Mouse (Mus musculus): Measurements from ENCODE around the gene Lcmt2.
A peak's percentile ranks its signal among the peaks of the same experiment; 100 is the strongest.
"Not testable (repeated sequence)": the region's sequence is repeated elsewhere in the genome, so short reads cannot be mapped to it uniquely, and the experiment has no call there.

Gene Lcmt2

GRCm38 (mm10) chr2:121140018-121140882, at the start of gene Lcmt2, which contains the start of gene Adal:
Gene Lcmt2 (minus strand): TSS chr2:121140653.
Gene Adal (plus strand): TSS chr2:121140428.
- peak; percentile 92 for DNase-seq

DNA sequence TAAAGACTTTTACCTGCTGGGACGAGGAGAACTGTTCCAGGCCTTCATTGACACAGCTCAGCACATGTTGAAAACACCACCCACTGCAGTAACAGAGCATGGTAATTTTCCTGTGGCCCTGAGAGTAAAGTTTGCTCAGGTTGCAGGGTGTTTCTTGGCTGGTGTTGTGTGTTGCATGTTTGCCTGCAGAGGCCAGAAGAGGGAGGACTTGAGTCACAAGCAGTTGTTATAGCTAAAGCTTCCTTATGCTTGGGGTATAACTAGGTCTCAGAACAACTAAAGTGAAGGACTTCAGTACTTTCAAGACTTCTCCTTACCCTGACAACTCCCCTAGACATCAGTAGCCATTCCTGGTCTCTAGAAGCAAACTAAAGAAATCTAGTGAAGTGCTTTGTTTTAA, 48.1 kb upstream of the Lcmt2 start:
- no peak for DNase-seq

DNA sequence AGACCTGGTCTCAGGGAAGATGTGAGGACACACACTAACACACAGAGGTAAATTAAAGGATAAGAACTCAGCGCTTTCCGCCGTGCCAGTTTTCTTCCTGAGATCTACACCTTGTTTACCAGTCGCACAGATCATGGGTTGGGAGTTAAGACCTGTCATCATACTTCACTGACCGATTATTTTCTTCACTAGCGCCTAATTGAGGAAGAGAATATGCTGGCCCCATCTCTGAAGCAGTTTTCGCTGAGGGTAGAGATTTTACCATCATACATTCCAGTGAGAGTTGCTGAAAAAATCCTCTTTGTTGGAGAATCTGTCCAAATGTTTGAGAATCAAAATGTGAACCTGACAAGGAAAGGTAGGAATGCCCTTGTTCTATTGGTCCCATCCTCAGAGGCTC, 43.7 kb upstream of the Lcmt2 start:
- no peak for DNase-seq

- peak; percentile 77 for DNase-seq
These were observed 43.0 kb upstream of the Lcmt2 start for GRCm38 (mm10) chr2:121183431-121183830.

- no peak for DNase-seq
These were observed 38.5 kb upstream of the Lcmt2 start for GRCm38 (mm10) chr2:121178828-121179479.

- DNase-seq = peak; percentile 84
These were observed 30.7 kb upstream of the Lcmt2 start, which contains the start of gene Zscan29 for GRCm38 (mm10) chr2:121170980-121171742. Gene Zscan29 (minus strand): TSS chr2:121171125.

DNA sequence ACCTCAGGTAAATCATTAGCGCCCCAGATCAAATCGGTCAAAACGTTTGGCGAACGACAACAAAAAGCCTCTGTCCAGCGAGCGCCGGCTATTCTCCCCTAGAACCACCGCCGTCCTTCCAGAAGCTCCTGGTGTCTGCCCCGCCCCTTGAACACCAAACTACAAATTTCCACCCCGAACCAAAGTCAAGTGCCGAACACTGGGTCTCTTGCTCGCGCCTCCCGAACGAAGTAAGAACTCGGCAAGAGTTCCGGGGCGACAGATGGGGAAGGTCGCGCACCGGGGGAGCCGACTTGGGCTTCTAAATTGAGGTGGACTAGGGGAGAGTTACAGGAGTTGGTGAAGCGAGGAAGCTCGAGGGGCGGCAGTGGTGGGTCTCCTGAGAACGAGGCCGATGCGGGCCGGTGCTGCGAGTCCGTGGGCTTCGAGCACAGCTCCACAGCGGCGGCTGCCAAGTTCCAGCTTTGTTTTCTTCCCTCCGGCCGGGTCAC, 30.1 kb upstream of the Lcmt2 start, which contains the start of gene Tubgcp4:
Tubgcp4 (plus strand) TSS at position 174 of the 491 bp plus-strand sequence.
- DNase-seq = no peak

DNA sequence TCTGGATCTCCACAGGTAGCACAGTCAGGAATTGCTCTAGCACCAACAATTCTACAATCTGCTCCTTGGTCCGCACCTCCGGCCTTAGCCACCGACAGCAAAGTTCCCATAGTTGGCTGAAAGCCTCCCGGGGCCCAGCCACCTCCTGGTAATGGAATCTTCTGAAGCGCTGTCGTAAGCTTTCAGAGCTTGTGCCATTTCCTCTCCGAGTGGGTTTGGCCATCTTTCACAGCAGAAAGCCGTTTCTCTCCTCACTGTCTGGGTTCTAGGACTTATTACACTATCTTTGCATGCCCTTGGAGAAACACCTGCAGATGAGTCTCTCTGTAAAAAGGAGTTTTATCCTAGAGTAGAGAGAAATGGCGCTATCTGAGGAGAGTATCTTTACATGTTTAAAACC, 29.4 kb upstream of the Lcmt2 start:
- DNase-seq = peak; percentile 25

- no peak for DNase-seq
These were observed 28.7 kb upstream of the Lcmt2 start for GRCm38 (mm10) chr2:121169173-121169572.

- no peak for DNase-seq
These were observed 12.6 kb upstream of the Lcmt2 start for GRCm38 (mm10) chr2:121153100-121153499.

GRCm38 (mm10) chr2:121149679-121150078, 9.2 kb upstream of the Lcmt2 start:
- DNase-seq = no peak

DNA sequence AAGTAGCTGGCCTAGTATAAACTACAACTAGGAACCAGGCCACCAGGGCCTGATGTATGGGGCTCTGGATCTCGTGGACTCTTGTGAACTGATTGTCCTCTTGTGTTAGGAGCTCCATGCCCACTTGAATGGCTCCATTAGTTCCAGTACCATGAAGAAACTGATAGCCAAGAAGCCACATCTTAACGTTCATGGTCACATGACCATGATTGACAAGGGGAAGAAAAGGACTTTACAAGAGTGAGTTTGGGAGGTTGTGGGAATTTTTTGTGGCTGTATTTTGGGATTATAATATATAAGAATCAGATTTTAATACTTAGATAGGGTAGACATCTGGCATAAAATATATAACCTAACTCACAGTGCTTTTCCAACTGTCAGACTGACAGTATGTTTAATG, 2.0 kb upstream of the Lcmt2 start:
- no peak for DNase-seq

- DNase-seq = no peak
These were observed 973 bp upstream of the Lcmt2 start for GRCm38 (mm10) chr2:121141216-121142035.

DNA sequence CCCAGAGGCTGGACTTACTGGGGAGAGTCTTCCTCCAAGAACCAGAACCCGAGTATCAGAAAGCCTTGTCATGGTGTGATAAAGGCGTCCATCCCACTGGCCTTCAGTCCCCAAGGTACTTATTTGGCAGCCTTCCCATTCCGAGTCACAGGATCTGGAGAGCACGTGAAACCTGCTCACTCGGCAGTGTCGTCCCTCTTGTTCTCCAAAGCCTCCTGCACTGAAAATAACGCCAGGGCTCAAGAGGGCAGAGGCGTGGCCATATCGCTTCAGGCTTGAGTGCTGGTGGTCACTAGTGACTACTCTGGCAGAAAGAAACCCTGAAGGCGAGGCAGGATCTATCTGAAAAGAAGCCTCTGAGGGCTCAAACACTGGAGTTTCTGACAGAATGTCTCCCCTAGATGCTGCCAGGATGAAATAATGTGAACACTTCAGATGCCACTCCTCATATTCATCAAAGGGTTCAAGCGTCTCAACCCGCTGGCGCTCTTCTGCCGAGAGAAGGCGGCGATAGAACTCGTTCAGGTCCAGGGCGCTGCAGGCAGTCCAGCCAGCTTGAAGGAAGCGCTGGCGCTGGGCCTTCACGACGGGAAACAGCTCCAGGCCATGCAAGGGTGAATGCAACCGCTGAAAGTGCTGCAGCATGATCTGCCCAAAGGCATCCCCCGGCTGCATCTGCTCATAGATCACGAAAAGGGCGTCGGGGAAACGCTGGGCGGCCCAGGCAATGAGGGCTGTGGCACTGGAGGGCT, 1.0 kb downstream of the Lcmt2 start:
- DNase-seq = peak; percentile 39

DNA sequence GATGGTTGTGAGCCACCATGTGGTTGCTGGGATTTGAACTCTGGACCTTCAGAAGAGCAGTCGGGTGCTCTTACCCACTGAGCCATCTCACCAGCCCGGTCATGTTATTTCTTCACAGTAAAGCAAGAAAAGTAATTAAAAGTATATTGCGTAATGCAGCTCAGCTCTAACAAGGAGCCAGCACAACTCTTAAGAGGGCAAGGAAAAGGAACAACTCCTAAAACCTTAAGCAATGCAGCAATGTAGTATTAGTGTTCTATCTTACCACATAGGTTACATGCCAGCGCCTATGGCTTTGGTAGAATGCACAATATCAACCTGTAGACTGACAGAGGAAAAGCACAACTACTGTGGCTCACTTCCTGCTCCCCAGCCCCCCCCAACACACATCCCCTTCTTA, 3.1 kb downstream of the Lcmt2 start:
- DNase-seq = no peak

DNA sequence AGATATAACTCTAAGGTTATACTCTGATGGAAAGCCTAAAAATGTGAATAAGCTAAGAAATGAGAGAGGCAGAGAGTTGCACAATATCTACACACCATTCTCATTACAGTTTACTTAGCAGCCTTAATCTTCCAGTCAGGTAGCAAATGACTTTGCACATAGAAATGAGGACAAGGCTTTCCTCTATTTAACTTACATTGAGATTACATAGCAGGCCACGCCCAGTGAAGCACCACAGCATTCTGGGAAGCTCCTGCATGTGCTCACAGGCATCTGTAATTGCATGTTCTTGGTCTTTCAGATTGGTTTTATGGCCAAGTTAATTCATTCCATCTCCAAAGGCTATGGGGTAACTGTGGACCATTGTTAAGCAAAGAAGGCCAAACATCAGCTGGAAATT, 7.6 kb downstream of the Lcmt2 start:
- no peak for DNase-seq

DNA sequence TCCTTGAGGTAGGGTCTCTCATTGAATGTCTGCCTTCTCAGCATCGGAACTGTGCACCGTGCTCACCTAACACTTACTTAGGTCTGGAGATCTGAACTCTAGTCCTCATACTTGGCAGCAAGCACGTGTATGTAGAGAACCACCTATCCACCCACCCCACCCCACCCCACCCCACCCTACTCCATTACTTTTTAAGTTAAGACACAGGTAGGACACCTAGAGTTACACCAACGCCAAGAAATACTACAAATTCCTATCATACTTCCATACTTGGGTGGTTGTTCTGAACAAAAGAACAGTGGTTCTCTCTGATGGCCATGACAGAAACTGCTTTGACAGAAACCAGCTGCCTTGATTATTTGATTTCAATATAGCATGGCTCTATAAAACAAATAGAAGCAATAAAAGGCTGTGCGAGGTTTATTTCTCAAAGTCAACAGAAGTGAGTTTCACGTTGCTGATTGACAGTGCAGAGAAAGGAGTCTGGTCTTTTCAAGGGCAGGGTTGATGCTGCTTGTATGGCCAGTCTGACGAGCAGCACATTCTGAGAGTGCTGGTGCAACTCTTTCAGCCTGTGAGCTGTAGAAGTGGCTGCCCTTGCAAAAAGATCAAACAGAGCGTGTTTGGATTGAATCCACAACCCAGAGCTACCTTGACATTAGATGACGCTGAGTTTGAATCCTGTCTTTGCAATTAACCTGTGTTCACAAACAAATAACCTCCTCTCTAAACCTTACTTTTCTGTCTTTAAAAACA, 11.4 kb downstream of the Lcmt2 start:
- no peak for DNase-seq

DNA sequence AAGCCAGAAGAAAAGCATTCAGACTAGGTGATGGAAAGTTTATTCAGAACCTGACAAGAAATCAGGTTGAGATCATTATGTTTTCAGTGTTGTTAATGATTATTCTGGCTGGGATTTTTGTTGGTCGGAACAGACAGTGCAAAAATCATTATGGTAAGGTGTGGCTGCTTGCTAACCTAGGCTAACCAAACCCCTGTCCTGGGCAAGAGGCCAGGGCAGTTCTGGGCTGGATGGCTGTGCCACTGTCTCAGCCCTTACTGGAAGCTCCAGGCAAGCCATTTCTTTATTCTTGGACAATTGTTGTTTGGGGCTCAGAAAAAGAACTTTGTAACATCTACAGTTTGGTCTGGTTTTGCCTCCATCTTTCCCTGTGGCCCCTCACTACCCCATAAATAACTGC, 12.9 kb downstream of the Lcmt2 start:
- no peak for DNase-seq

DNA sequence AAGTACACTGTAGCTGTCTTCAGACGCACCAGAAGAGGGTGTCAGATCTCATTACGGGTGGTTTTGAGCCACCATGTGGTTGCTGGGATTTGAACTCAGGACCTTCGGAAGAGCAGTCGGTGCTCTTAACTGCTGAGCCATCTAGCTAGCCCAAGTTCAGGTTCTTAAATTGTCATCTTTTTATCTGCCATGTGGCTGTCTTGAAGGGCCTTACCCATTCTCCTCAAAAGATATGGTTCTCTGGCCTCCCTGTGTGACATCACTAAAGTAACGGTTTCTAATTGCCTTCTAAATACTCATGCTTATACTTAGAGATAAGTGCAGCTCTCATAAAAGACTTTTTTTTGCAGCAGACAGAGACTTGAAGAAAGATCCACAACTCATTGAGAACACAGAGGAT, 14.2 kb downstream of the Lcmt2 start:
- not testable (repeated sequence) for DNase-seq

DNA sequence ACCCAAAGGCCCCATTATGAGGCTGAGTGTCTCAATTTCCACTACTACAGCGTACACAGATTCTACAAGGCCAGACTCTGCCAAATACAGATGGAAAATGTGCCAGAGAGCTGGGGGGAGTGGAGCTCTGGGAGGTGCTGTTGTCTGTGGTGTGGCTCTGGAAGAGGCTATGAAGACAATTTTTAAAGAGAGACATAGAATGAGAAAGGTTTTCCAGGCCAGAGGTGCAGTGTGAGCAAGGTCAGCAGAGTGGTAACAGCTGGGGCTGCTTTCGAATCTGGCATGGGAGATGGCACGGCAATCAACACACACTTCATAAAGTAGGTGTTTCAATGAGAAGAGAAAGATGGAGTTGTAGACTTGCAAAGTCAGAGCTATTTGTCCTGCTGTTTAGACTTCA, 21.2 kb downstream of the Lcmt2 start:
- no peak for DNase-seq

DNA sequence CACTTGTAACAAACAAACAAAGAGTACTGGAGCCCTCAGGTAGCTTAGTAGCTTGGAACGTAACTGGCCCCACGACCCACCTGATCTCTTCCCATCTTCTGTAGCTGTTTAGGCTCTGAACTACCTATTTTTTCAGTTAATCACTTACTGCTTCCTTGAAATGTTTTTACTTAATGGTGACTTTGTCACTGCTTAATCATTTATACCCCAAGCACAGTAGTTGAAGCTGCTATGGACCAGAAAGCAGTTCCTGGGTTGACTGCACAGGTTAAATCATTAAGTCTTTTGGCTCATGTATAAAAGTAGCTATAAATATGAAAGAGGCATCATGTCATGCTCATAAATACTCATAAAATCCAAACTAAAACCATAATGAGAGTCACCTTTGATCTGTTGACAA, 25.0 kb downstream of the Lcmt2 start:
- DNase-seq = no peak
